Mouse (Mus musculus): ENCODE data around the gene Ahnak2. TPM values are rescaled to one million over a fixed set of nuclear protein-coding genes. Genes with fewer than 3 reads are reported as not detected.
A peak's percentile ranks its signal among the peaks of the same experiment; 100 is the strongest.

Ahnak2 gene
- total and polyA plus RNA-seq, 3 experiments: 2.6 to 11.4 TPM; not detected in 1

GRCm38 (mm10) chr12:112764141-112764540 lies 38.3 kb downstream of the Ahnak2 start:
- Histone ChIP-seq H3K9me3 (replicated peaks; ENCODE audit: insufficient read depth, low read length) (no peaks in the 10 kb centered on the region), H3K36me3 (ENCODE audit: control insufficient read depth in 1 of 2, insufficient read depth in 2 of 2, low read length in 2 of 2) (peaks cover 0 to 12% of the 10 kb centered on the region in 2 experiments; a peak in 2 of 4 replicates), H3K4me3 (ENCODE audit: control insufficient read depth in 1 of 2, insufficient read depth in 1 of 2, low read depth in 2 of 2, low read length in 2 of 2) (no peak overlapping the region), H3K79me2 (ENCODE audit: control insufficient read depth, insufficient read depth, low read length, poor library complexity) (no peaks in the 10 kb centered on the region), H3K9ac (ENCODE audit: control insufficient read depth, low read depth, low read length, poor library complexity, severe bottlenecking) (no peak overlapping the region), H3K27ac (ENCODE audit: control insufficient read depth, low read depth, low read length) (no peak overlapping the region), H3K4me1 (ENCODE audit: control insufficient read depth in 1 of 2, insufficient read depth in 2 of 2, low read length in 2 of 2) (peaks cover 9 to 18% of the 10 kb centered on the region in 2 experiments; a peak in 3 of 4 replicates), H3K27me3 (ENCODE audit: control insufficient read depth in 1 of 2, insufficient read depth in 2 of 2, low read length in 2 of 2) (no peaks in the 10 kb centered on the region)
- no peak for TF ChIP-seq RCOR1 (IDR thresholded peaks at IDR 0.05; ENCODE audit: low read depth, low read length)
- TF ChIP-seq USF1 (IDR thresholded peaks at IDR 0.05; ENCODE audit: low read depth, low read length): no peak
- TF ChIP-seq HCFC1 (IDR thresholded peaks at IDR 0.05; ENCODE audit: low read depth, low read length): no peak
- TF ChIP-seq MEF2A (IDR thresholded peaks at IDR 0.05; ENCODE audit: extremely low read depth, insufficient replicate concordance, low read depth, low read length, poor library complexity, severe bottlenecking): no peak
- no peak for TF ChIP-seq MAFK (IDR thresholded peaks at IDR 0.05; ENCODE audit: borderline replicate concordance, low read depth, low read length)
- TF ChIP-seq CTCF (IDR thresholded peaks at IDR 0.05 in 2 of 3, conservative IDR thresholded peaks at IDR 0.05 in 1 of 3; ENCODE audit: control insufficient read depth in 1 of 3, insufficient read depth in 1 of 3, low read depth in 2 of 3, low read length in 3 of 3, poor library complexity in 1 of 3, severe bottlenecking in 1 of 3): no peak
- TF ChIP-seq MAZ (IDR thresholded peaks at IDR 0.05; ENCODE audit: low read depth, low read length): no peak
- TF ChIP-seq ELF1 (IDR thresholded peaks at IDR 0.05; ENCODE audit: low read depth, low read length): no peak
- no peak for TF ChIP-seq GABPA (IDR thresholded peaks at IDR 0.05; ENCODE audit: low read depth, low read length)
- TF ChIP-seq POLR2A (IDR thresholded peaks at IDR 0.05; ENCODE audit: control insufficient read depth in 1 of 2, insufficient read depth in 1 of 2, low read depth in 1 of 2, low read length in 2 of 2, poor library complexity in 1 of 2): no peak
- no peak for TF ChIP-seq ZKSCAN1 (IDR thresholded peaks at IDR 0.05; ENCODE audit: low read depth, low read length)
- TF ChIP-seq KAT2A (conservative IDR thresholded peaks at IDR 0.05; ENCODE audit: low read depth, low read length): no peak
- no peak for DNase-seq (ENCODE audit: low read depth, low spot score)

GRCm38 (mm10) chr12:112763176-112763575 lies 39.3 kb downstream of the Ahnak2 start:
- TF ChIP-seq MAFK (IDR thresholded peaks at IDR 0.05; ENCODE audit: borderline replicate concordance, low read depth, low read length) (no peak), E2F4 (IDR thresholded peaks at IDR 0.05; ENCODE audit: borderline replicate concordance, low read depth, low read length) (no peak), ELF1 (IDR thresholded peaks at IDR 0.05; ENCODE audit: low read depth, low read length) (no peak), TBP (IDR thresholded peaks at IDR 0.05; ENCODE audit: low read depth, low read length) (no peak)
- DNase-seq (ENCODE audit: low read depth, low spot score): no peak
- Histone ChIP-seq H3K27ac (ENCODE audit: control insufficient read depth, low read depth, low read length) (no peak overlapping the region), H3K9ac (ENCODE audit: control insufficient read depth, low read depth, low read length, poor library complexity, severe bottlenecking) (no peak overlapping the region), H3K36me3 (ENCODE audit: control insufficient read depth in 1 of 2, insufficient read depth in 2 of 2, low read length in 2 of 2) (peaks cover 0 to 12% of the 10 kb centered on the region in 2 experiments; a peak in 2 of 4 replicates), H3K27me3 (ENCODE audit: control insufficient read depth in 1 of 2, insufficient read depth in 2 of 2, low read length in 2 of 2) (no peaks in the 10 kb centered on the region), H3K4me3 (ENCODE audit: control insufficient read depth in 1 of 2, insufficient read depth in 1 of 2, low read depth in 2 of 2, low read length in 2 of 2) (no peak overlapping the region), H3K79me2 (ENCODE audit: control insufficient read depth, insufficient read depth, low read length, poor library complexity) (no peaks in the 10 kb centered on the region), H3K4me1 (ENCODE audit: control insufficient read depth in 1 of 2, insufficient read depth in 2 of 2, low read length in 2 of 2) (peaks cover 9 to 18% of the 10 kb centered on the region in 2 experiments; a peak in 3 of 4 replicates), H3K9me3 (replicated peaks; ENCODE audit: insufficient read depth, low read length) (no peaks in the 10 kb centered on the region)

- Histone ChIP-seq H3K4me3 (ENCODE audit: control insufficient read depth in 1 of 2, insufficient read depth in 1 of 2, low read depth in 2 of 2, low read length in 2 of 2) (no peak overlapping the region), H3K27ac (ENCODE audit: control insufficient read depth, low read depth, low read length) (no peak overlapping the region), H3K4me1 (ENCODE audit: control insufficient read depth in 1 of 2, insufficient read depth in 2 of 2, low read length in 2 of 2) (peaks cover 9 to 18% of the 10 kb centered on the region in 2 experiments; a peak in 3 of 4 replicates), H3K9ac (ENCODE audit: control insufficient read depth, low read depth, low read length, poor library complexity, severe bottlenecking) (no peak overlapping the region), H3K27me3 (ENCODE audit: control insufficient read depth in 1 of 2, insufficient read depth in 2 of 2, low read length in 2 of 2) (peaks cover 3 to 7% of the 10 kb centered on the region in 2 experiments; a peak in 3 of 4 replicates), H3K36me3 (ENCODE audit: control insufficient read depth in 1 of 2, insufficient read depth in 2 of 2, low read length in 2 of 2) (peaks cover 0 to 12% of the 10 kb centered on the region in 2 experiments; a peak in 2 of 4 replicates), H3K9me3 (replicated peaks; ENCODE audit: insufficient read depth, low read length) (no peaks in the 10 kb centered on the region), H3K79me2 (ENCODE audit: control insufficient read depth, insufficient read depth, low read length, poor library complexity) (no peaks in the 10 kb centered on the region)
- DNase-seq (ENCODE audit: low read depth, low spot score): peak; percentile 58
- TF ChIP-seq TCF12 (IDR thresholded peaks at IDR 0.05; ENCODE audit: low read depth, low read length) (0 out of 2 replicates have a peak, but pooled peaks have one; percentile 13), ETS1 (IDR thresholded peaks at IDR 0.05; ENCODE audit: low read depth, low read length) (0 out of 2 replicates have a peak, but pooled peaks have one; percentile 18), MXI1 (IDR thresholded peaks at IDR 0.05; ENCODE audit: low read depth, low read length) (0 out of 2 replicates have a peak, but pooled peaks have one; percentile 16), TAL1 (IDR thresholded peaks at IDR 0.05; ENCODE audit: low read length) (peak; percentile 49), NELFE (IDR thresholded peaks at IDR 0.05; ENCODE audit: low read depth, low read length) (no peak), POLR2AphosphoS2 (IDR thresholded peaks at IDR 0.05; ENCODE audit: low read length) (no peak), RCOR1 (IDR thresholded peaks at IDR 0.05; ENCODE audit: low read depth, low read length) (peak; percentile 58), NRF1 (IDR thresholded peaks at IDR 0.05; ENCODE audit: insufficient read depth, low read depth, low read length, poor library complexity, severe bottlenecking) (no peak), ZC3H11A (IDR thresholded peaks at IDR 0.05; ENCODE audit: low read depth, low read length) (no peak)
Measured at GRCm38 (mm10) chr12:112762018-112762417, 40.4 kb downstream of the Ahnak2 start.

Measured in MEL (cell line).